Mouse (Mus musculus) bone marrow, adult 2 months (tissue): ENCODE measurements around the gene Echdc3.

ENCODE experiments used
- CTCF ChIP-seq: fragments of 200-500 bp; IDR thresholded peaks from 2 replicates; pipeline ENCODE4 v1.5.1; 2011; ENCODE audit warnings: low read length, control low read depth; ENCODE audit not compliant: control insufficient read depth, insufficient read depth
- POLR2A ChIP-seq: fragments of 200-500 bp; IDR thresholded peaks from 2 replicates; pipeline ENCODE4 v1.6.1; 2011; ENCODE audit warnings: low read depth, mild to moderate bottlenecking, control low read depth, low read length, borderline replicate concordance; ENCODE audit not compliant: control insufficient read depth

DNA sequence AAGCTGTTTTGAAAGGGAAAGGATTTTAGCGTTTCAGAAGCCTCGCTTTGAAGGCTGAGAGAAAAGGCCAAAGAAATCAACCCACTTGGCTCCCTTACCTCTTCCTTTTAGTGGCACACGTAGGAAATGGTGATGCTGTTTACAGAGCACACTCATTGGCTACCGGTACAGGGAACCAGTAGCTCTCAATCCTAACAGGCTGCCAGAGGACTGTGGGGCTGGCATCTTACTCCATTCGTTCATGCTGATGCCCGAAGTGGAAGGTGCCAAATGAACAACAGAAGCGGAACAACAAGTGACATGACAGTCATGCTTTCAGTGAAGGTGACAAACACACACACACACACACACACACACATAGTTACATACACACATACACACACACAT lies 14.2 kb upstream of the Echdc3 start:
- TF ChIP-seq CTCF (no peak), POLR2A (no peak)
